Mouse (Mus musculus): ENCODE results near the gene Erbb3.
"Not testable (repeated sequence)": the region's sequence is repeated elsewhere in the genome, so short reads cannot be mapped to it uniquely, and the experiment has no call there.

DNA sequence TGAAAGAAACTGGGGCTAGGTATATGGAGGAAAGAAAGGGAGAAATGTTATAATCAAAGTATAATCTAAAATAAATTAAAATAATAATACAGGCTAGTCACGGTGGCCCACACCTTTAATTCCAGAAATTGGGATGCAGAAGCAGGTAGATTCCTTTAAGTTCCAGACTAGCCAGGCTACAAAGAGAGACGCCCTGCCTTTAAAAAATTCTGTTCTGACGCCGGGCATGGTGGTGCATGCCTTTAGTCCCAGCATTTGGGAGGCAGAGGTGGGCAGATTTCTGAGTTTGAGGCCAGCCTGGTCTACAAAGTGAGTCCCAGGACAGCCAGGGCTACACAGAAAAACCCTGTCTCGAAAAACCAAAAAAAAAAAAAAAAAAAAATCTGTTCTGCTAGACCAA is 40.9 kb upstream of the Erbb3 start:
- not testable (repeated sequence) for TF ChIP-seq CTCF (IDR thresholded peaks at IDR 0.05; ENCODE audit: control insufficient read depth, insufficient read depth, insufficient read length); MAX (IDR thresholded peaks at IDR 0.05); MYOG (IDR thresholded peaks at IDR 0.05; ENCODE audit: control insufficient read depth, extremely low read depth, insufficient read length); CEBPB (IDR thresholded peaks at IDR 0.05; ENCODE audit: low read depth); USF1 (IDR thresholded peaks at IDR 0.05; ENCODE audit: low read depth); MYOD1 (IDR thresholded peaks at IDR 0.05; ENCODE audit: control insufficient read depth, insufficient read length, low read depth); FOSL1 (IDR thresholded peaks at IDR 0.05; ENCODE audit: insufficient read depth, low read length, poor library complexity, severe bottlenecking)
